Mouse (Mus musculus) limb, embryonic 13.5 days (tissue): ENCODE measurements around the gene Cebpg. TPM values are rescaled to one million over a fixed set of nuclear protein-coding genes. Genes with fewer than 3 reads are reported as not detected.

ENCODE experiments used
- ATAC-seq: fragments of 200-750 bp; cut with Nextera tagmentation; 2 replicates; pipeline ENCODE4 v1.8.0; 2017; ENCODE audit warnings: low read depth, moderate number of reproducible peaks, moderate TSS enrichment; ENCODE audit not compliant: low FRiP score
- H3K27ac ChIP-seq: fragments of 300-500 bp; sonication (generic); 2 replicates; pipeline ENCODE4 v1.5.1; 2015; ENCODE audit warnings: inconsistent platforms, mild to moderate bottlenecking, moderate library complexity
- H3K27me3 ChIP-seq: fragments of 300-500 bp; sonication (generic); 2 replicates; pipeline ENCODE4 v1.6.1; 2015; ENCODE audit warnings: mild to moderate bottlenecking, inconsistent platforms
- H3K36me3 ChIP-seq: fragments of 300-500 bp; sonication (generic); 2 replicates; pipeline ENCODE4 v1.6.1; 2015; ENCODE audit warnings: inconsistent platforms, mild to moderate bottlenecking, moderate library complexity
- H3K4me1 ChIP-seq: fragments of 300-500 bp; sonication (generic); 2 replicates; pipeline ENCODE4 v1.6.1; 2015; ENCODE audit warnings: inconsistent platforms
- H3K4me2 ChIP-seq: fragments of 300-500 bp; sonication (generic); replicated peaks from 2 replicates; pipeline ENCODE4 v1.6.1; 2015; ENCODE audit warnings: inconsistent platforms, mild to moderate bottlenecking, moderate library complexity
- H3K4me3 ChIP-seq: fragments of 300-500 bp; sonication (generic); 2 replicates; pipeline ENCODE4 v1.5.1; 2015; ENCODE audit warnings: moderate library complexity, mild to moderate bottlenecking, inconsistent platforms
- H3K9ac ChIP-seq: fragments of 300-500 bp; sonication (generic); 2 replicates; pipeline ENCODE4 v1.6.1; 2015; ENCODE audit warnings: mild to moderate bottlenecking, inconsistent platforms
- H3K9me3 ChIP-seq: fragments of 300-500 bp; sonication (generic); 2 replicates; pipeline ENCODE4 v1.6.1; 2016; ENCODE audit warnings: inconsistent platforms
- WGBS: fragments of 180-500 bp; shearing (Covaris S2); methylation state at CpG from one replicate; pipeline ENCODE4 v1.1.7; 2015; 5-methylcytosine and 5-hydroxymethylcytosine counted together
- polyA plus RNA-seq: library from polyadenylated mRNA; unstranded; fragments of >200 nt; fragmentation: Nextera tagmentation; extraction: Ambion mirVana; gene quantifications from 2 replicates; pipeline ENCODE4 v1.2.1, GENCODE M21; 2015

The Cebpg gene
- 42.5 and 45.6 TPM in 2 replicates for polyA plus RNA-seq

DNA sequence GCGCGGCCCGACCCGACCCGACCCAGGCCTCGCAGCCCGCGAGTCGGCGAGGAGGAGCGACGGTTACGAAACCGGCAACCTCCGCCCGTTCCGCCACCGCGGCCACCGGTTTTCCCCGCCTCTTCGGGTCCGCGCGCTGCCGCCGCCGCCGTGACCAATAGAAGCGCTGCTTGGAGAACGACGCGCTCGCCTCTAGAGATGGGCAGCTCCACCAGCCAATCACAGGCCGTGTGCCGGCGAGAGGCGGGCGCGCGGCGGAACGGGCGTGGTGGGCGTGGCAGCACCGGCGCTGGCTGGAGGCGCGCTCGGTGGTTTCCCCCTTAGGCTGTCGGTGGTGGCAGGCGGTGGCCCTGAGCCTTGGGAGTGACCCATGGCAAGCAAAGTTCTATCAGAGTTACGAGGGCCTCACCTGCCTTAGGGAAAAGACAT lies at the start of gene Cebpg:
Cebpg (minus strand) TSS at position 138 of the 429 bp plus-strand sequence.
- Histone ChIP-seq H3K4me1 (peaks cover 24% of the 10 kb centered on the region), H3K9ac (peak within 1 kb of the TSS; percentile 96), H3K4me2 (peak within 1 kb of the TSS; percentile 93), H3K9me3 (0 out of 2 replicates have a peak, but pooled peaks cover 2% of the 10 kb centered on the region), H3K27ac (peak within 1 kb of the TSS; percentile 81), H3K27me3 (no peaks in the 10 kb centered on the region), H3K4me3 (peak within 1 kb of the TSS; percentile 95), H3K36me3 (no peaks in the 10 kb centered on the region)
- WGBS, result under 1% methylated on average over 52 of the region's 53 CpGs
- peak; percentile 98 for ATAC-seq

GRCm38 (mm10) chr7:35099528-35099927 lies 43.2 kb upstream of the Cebpg start:
- no peaks in the 10 kb centered on the region for H3K36me3 ChIP-seq
- H3K9ac ChIP-seq, result no peak overlapping the region
- no peaks in the 10 kb centered on the region for H3K27me3 ChIP-seq
- no peak overlapping the region for H3K27ac ChIP-seq
- H3K4me2 ChIP-seq, result no peak overlapping the region
- 86% methylated on average over 4 of the region's 4 CpGs for WGBS
- H3K9me3 ChIP-seq, result peaks cover 6% of the 10 kb centered on the region
- no peak overlapping the region for H3K4me3 ChIP-seq
- ATAC-seq, result no peak
- H3K4me1 ChIP-seq, result no peaks in the 10 kb centered on the region

GRCm38 (mm10) chr7:35098777-35099176 lies 42.4 kb upstream of the Cebpg start:
- H3K4me1 ChIP-seq, result no peaks in the 10 kb centered on the region
- H3K9ac ChIP-seq, result no peak overlapping the region
- no peak overlapping the region for H3K27ac ChIP-seq
- peaks cover 6% of the 10 kb centered on the region for H3K9me3 ChIP-seq
- no peak overlapping the region for H3K4me3 ChIP-seq
- 82% methylated on average over 4 of the region's 4 CpGs for WGBS
- ATAC-seq, result no peak
- H3K27me3 ChIP-seq, result no peaks in the 10 kb centered on the region
- no peak overlapping the region for H3K4me2 ChIP-seq
- H3K36me3 ChIP-seq, result no peaks in the 10 kb centered on the region

- no peaks in the 10 kb centered on the region for H3K9me3 ChIP-seq
- WGBS, result 78% methylated on average over 9 of the region's 9 CpGs
- no peaks in the 10 kb centered on the region for H3K36me3 ChIP-seq
- H3K4me3 ChIP-seq, result no peak overlapping the region
- no peak overlapping the region for H3K4me2 ChIP-seq
- H3K27me3 ChIP-seq, result no peaks in the 10 kb centered on the region; the same call in 1 of the 2 replicates
- no peak for ATAC-seq
- H3K27ac ChIP-seq, result no peak overlapping the region
- H3K9ac ChIP-seq, result no peak overlapping the region
- H3K4me1 ChIP-seq, result no peaks in the 10 kb centered on the region
Measured at GRCm38 (mm10) chr7:35094975-35095678, 38.8 kb upstream of the Cebpg start.

GRCm38 (mm10) chr7:35090550-35090949 lies 34.2 kb upstream of the Cebpg start:
- 84% methylated on average over 5 of the region's 5 CpGs for WGBS
- H3K4me3 ChIP-seq, result no peak overlapping the region
- H3K27me3 ChIP-seq, result peaks cover 14% of the 10 kb centered on the region
- H3K27ac ChIP-seq, result no peak overlapping the region
- H3K9me3 ChIP-seq, result no peaks in the 10 kb centered on the region
- no peak overlapping the region for H3K9ac ChIP-seq
- H3K4me1 ChIP-seq, result peaks cover 17% of the 10 kb centered on the region
- no peaks in the 10 kb centered on the region for H3K36me3 ChIP-seq
- no peak for ATAC-seq
- H3K4me2 ChIP-seq, result no peak overlapping the region

DNA sequence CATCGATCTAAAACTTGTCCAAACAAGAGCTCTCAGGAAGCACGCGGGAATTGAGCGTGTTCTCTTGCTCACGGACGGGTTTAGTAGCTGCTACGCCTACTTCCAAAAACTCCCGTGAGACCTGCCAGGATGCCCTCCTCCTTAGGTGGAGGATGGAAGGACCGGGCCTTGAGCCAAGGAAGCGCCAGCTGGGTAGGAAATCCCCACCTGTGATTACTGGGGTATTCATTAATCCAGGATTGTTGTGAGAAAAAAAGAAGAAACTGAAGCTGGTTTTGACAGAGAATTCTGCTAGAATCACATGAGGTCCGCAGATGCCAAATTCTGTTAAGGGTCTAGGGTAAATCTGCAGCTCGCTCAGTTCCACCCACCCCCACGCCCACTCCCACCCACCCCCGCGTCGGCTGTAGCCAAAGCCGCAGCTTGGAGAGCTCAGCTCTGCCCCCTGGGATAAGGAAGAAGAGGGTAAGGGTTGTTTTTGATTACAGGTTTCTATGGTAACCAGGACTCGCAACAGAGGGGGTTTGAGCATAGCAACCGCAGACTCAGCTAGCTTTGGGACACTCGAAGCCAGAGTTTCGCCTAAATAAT lies 30.0 kb upstream of the Cebpg start:
- H3K27ac ChIP-seq, result no peak overlapping the region
- 1% methylated on average over 21 of the region's 21 CpGs for WGBS

DNA sequence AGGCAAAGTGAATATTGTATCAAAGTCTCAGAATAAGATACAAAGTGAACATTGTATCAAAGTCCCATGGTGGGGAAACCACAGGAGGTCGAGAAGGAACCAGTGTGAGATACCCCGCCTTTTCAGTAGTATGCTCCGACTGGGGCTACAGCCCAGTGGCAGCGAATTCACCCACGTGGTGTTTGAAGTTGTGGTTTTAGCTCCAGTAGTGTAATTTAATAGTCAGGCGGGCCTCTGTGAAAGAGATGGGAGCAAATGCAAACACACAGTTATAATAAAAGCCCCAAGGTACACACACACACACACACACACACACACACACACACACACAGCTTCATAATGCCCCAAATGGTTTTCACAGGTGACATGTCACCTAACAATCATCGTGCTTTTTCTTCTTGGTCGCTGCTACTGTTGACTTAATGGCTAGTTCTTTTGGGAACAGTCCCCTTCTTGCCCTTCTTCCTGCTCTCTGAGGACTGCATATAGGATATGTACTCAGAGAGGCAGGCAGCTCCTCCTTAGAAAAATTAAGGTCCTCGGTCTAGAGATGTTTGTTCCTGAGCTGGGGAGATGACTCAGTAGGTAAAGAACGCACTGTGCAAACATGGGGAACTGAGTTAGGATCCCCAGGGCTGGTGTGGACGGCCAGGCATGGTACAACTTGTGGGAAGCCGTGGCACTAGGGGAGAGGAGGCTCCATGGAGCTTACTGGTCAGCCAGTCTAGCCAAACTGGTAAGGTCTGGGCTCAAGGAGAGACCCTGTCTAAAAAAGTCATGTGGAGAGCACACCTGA lies 28.4 kb upstream of the Cebpg start:
- 71% methylated on average over 12 of the region's 12 CpGs for WGBS
- no peak overlapping the region for H3K4me2 ChIP-seq
- H3K4me3 ChIP-seq, result no peak overlapping the region
- no peak overlapping the region for H3K9ac ChIP-seq
- no peaks in the 10 kb centered on the region for H3K9me3 ChIP-seq
- H3K27ac ChIP-seq, result no peak overlapping the region
- no peaks in the 10 kb centered on the region for H3K36me3 ChIP-seq
- peaks cover 14% of the 10 kb centered on the region for H3K27me3 ChIP-seq
- H3K4me1 ChIP-seq, result peaks cover 30% of the 10 kb centered on the region
- no peak for ATAC-seq

More for the DNA sequence above, 30.0 kb upstream of the Cebpg start:
- Histone ChIP-seq H3K4me2 (peak overlapping the region; percentile 62), H3K9ac (peak overlapping the region; percentile 40; the same call in 1 of the 2 replicates), H3K4me3 (peak overlapping the region; percentile 25), H3K4me1 (peaks cover 21% of the 10 kb centered on the region), H3K27me3 (peaks cover 14% of the 10 kb centered on the region), H3K9me3 (no peaks in the 10 kb centered on the region), H3K36me3 (no peaks in the 10 kb centered on the region)
- ATAC-seq, result peak; percentile 36; the same call in 1 of the 2 replicates

GRCm38 (mm10) chr7:35081406-35082104 lies 25.2 kb upstream of the Cebpg start:
- ATAC-seq, result no peak
- Histone ChIP-seq H3K4me3 (no peak overlapping the region), H3K4me1 (peaks cover 22% of the 10 kb centered on the region), H3K9ac (no peak overlapping the region), H3K27ac (no peak overlapping the region), H3K9me3 (no peaks in the 10 kb centered on the region), H3K27me3 (peaks cover 5% of the 10 kb centered on the region), H3K4me2 (peak overlapping the region; percentile 37), H3K36me3 (no peaks in the 10 kb centered on the region)
- WGBS, result 79% methylated on average over 9 of the region's 9 CpGs

DNA sequence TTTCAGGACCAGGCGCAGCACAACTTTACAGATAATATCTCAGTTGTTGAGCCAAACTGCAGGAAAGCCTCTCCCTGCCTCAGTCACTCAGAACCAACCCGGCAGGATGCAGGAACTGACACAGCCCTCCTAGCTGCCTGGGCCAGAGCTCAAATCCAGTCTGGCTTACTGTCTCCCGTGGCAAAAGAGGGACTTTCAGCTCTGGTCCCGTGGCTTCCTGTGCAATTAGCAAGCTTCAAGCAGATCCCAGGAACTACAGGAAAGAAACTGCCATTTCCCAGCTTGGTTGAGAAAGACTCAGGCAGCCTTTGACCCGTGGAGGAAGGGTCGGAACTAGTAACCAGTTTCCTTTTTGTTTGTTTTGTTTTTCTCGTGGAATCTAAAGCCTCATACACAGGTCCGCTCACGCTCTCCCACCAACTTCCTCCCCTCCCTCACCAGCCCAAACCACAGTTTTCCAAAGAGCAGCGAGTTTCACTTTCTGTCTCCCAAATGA lies 24.5 kb upstream of the Cebpg start:
- Histone ChIP-seq H3K4me3 (no peak overlapping the region), H3K27ac (no peak overlapping the region), H3K9ac (no peak overlapping the region), H3K4me2 (peak overlapping the region; percentile 37), H3K27me3 (peaks cover 3% of the 10 kb centered on the region), H3K36me3 (no peaks in the 10 kb centered on the region), H3K4me1 (peaks cover 16% of the 10 kb centered on the region), H3K9me3 (no peaks in the 10 kb centered on the region)
- ATAC-seq, result no peak
- WGBS, result 25% methylated on average over 10 of the region's 10 CpGs

GRCm38 (mm10) chr7:35076645-35077044 lies 20.3 kb upstream of the Cebpg start:
- peaks cover 9% of the 10 kb centered on the region for H3K4me1 ChIP-seq
- 48% methylated on average over 5 of the region's 5 CpGs for WGBS
- no peaks in the 10 kb centered on the region for H3K36me3 ChIP-seq
- no peaks in the 10 kb centered on the region for H3K27me3 ChIP-seq
- no peak overlapping the region for H3K27ac ChIP-seq
- H3K4me3 ChIP-seq, result no peak overlapping the region
- H3K4me2 ChIP-seq, result no peak overlapping the region
- no peaks in the 10 kb centered on the region for H3K9me3 ChIP-seq
- no peak for ATAC-seq
- no peak overlapping the region for H3K9ac ChIP-seq

DNA sequence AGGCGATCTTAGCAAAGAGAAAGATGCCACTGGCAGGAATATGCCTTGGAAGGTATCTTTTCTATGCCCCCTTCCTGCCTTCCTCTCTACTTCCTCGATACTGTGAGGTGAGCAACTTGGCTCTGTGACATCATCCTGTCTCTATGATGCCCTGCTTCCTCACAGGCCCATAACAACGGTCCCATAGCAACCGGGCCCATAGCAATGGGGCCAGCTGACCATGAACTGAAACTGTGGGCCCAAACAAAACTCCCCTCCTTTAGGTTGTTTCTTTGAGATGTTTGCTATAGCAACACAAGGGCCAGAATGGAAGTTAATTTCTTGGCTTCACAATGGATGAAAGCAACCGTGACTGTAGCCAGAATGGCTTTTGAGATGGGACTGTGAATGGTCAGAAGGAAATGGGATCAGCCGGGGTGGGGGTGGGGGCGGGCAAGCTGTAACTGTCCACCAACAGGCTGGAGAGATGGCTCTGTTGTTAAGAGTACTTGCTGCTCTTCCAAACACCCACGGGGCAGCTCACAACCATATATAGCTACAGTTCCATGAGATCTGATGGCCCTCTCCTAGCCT lies 10.4 kb upstream of the Cebpg start:
- H3K27me3 ChIP-seq, result no peaks in the 10 kb centered on the region
- H3K4me3 ChIP-seq, result no peak overlapping the region
- H3K27ac ChIP-seq, result no peak overlapping the region
- no peaks in the 10 kb centered on the region for H3K4me1 ChIP-seq
- ATAC-seq, result no peak
- no peak overlapping the region for H3K9ac ChIP-seq
- no peaks in the 10 kb centered on the region for H3K9me3 ChIP-seq
- 89% methylated on average over 8 of the region's 8 CpGs for WGBS
- H3K4me2 ChIP-seq, result no peak overlapping the region
- H3K36me3 ChIP-seq, result no peaks in the 10 kb centered on the region
